Mouse (Mus musculus) cerebellum, postnatal 4 days (tissue): ENCODE results near the gene Gpr108.

ENCODE experiments used
- DNase-seq, 2 experiments: peaks; one replicate each; pipeline ENCODE4 v3.0.0; 2022; ENCODE audit warnings: low spot score in 2 of 2, mixed read lengths in 1 of 2

Gene Gpr108

GRCm38 (mm10) chr17:57245311-57245929 is 2.8 kb downstream of the Gpr108 start:
- DNase-seq, result no peak

GRCm38 (mm10) chr17:57243650-57244370 is 4.4 kb downstream of the Gpr108 start:
- no peak for DNase-seq

- DNase-seq, result no peak
Observed at GRCm38 (mm10) chr17:57237181-57237580, 11.1 kb downstream of the Gpr108 start.

GRCm38 (mm10) chr17:57235803-57236202 is 12.4 kb downstream of the Gpr108 start:
- no peak for DNase-seq

- DNase-seq, result no peak
Observed at GRCm38 (mm10) chr17:57234254-57234928, 13.9 kb downstream of the Gpr108 start.

- no peak for DNase-seq
Observed at GRCm38 (mm10) chr17:57233038-57233437, 15.2 kb downstream of the Gpr108 start.

GRCm38 (mm10) chr17:57232200-57232599 is 16.0 kb downstream of the Gpr108 start:
- DNase-seq, result no peak

GRCm38 (mm10) chr17:57231321-57231771 is 16.9 kb downstream of the Gpr108 start:
- DNase-seq, result no peak

- no peak for DNase-seq
Observed at GRCm38 (mm10) chr17:57230728-57231125, 17.5 kb downstream of the Gpr108 start.

GRCm38 (mm10) chr17:57229851-57230727 is 18.2 kb downstream of the Gpr108 start:
- DNase-seq, result no peak

- no peak for DNase-seq
Observed at GRCm38 (mm10) chr17:57228873-57229272, 19.4 kb downstream of the Gpr108 start.

- no peak for DNase-seq
Observed at GRCm38 (mm10) chr17:57228014-57228413, 20.2 kb downstream of the Gpr108 start, which contains the start of gene C3. TSS of gene C3 (minus strand) at chr17:57228136.

GRCm38 (mm10) chr17:57227468-57227867 is 20.8 kb downstream of the Gpr108 start:
- no peak for DNase-seq

- peak in 1 of 2 experiments; percentile 14 for DNase-seq
Observed at GRCm38 (mm10) chr17:57223313-57223712, 24.9 kb downstream of the Gpr108 start.

GRCm38 (mm10) chr17:57221911-57222310 is 26.3 kb downstream of the Gpr108 start:
- peak in 1 of 2 experiments; percentile 13 for DNase-seq

GRCm38 (mm10) chr17:57219884-57220207 is 28.4 kb downstream of the Gpr108 start:
- DNase-seq, result no peak

- DNase-seq, result peak; percentile 53 to 71
Observed at GRCm38 (mm10) chr17:57219167-57219883, 28.9 kb downstream of the Gpr108 start.

- peak in 1 of 2 experiments; percentile 11 for DNase-seq
Observed at GRCm38 (mm10) chr17:57218335-57218900, 29.8 kb downstream of the Gpr108 start.

- DNase-seq, result peak in 1 of 2 experiments; percentile 31
Observed at GRCm38 (mm10) chr17:57214676-57215387, 33.4 kb downstream of the Gpr108 start.

- DNase-seq, result no peak
Observed at GRCm38 (mm10) chr17:57211501-57211900, 36.7 kb downstream of the Gpr108 start.
